Mouse (Mus musculus) G1E (cell line): Measurements from ENCODE around the gene Txndc9. TPM values are rescaled to one million over a fixed set of nuclear protein-coding genes. Genes with fewer than 3 reads are reported as not detected.
A peak's percentile ranks its signal among the peaks of the same experiment; 100 is the strongest.
"Not testable (repeated sequence)": the region's sequence is repeated elsewhere in the genome, so short reads cannot be mapped to it uniquely, and the experiment has no call there.

Experiments used
- ATAC-seq: 2 replicates; pipeline ENCODE4 v1.8.0; 2016; ENCODE audit warnings: mild to moderate bottlenecking; ENCODE audit not compliant: insufficient number of reproducible peaks, poor library complexity, low FRiP score, severe bottlenecking; ENCODE audit errors: extremely low read depth
- DNase-seq: peaks from one replicate; pipeline ENCODE4 v3.0.0; 2012; ENCODE audit warnings: low spot score
- H3K27me3 ChIP-seq: 2 replicates; pipeline ENCODE4 v1.6.1; 2012; ENCODE audit warnings: mild to moderate bottlenecking, low read length, inconsistent platforms; ENCODE audit not compliant: insufficient read depth
- H3K36me3 ChIP-seq: replicated peaks from 2 replicates; pipeline ENCODE3; 2012; ENCODE audit warnings: mild to moderate bottlenecking, inconsistent platforms
- H3K4me1 ChIP-seq: 2 replicates; pipeline ENCODE4 v1.6.1; 2012; ENCODE audit warnings: low read depth, low read length, inconsistent platforms, mixed read lengths; ENCODE audit not compliant: insufficient read depth
- H3K4me3 ChIP-seq: 2 replicates; pipeline ENCODE4 v1.5.1; 2012; ENCODE audit warnings: low read depth, mild to moderate bottlenecking, inconsistent platforms, low read length, moderate library complexity, mixed read lengths
- H3K9me3 ChIP-seq: replicated peaks from 2 replicates; pipeline ENCODE4 v1.6.1; 2012; ENCODE audit warnings: inconsistent platforms
- CTCF ChIP-seq: IDR thresholded peaks from 2 replicates; pipeline ENCODE4 v1.5.1; 2012; ENCODE audit warnings: low read depth, low read length, inconsistent platforms, mixed read lengths
- GATA1 ChIP-seq: IDR thresholded peaks from 2 replicates; pipeline ENCODE4 v1.6.1; 2012; ENCODE audit warnings: borderline replicate concordance, low read length, inconsistent platforms, mixed read lengths
- GATA2 ChIP-seq: IDR thresholded peaks from 2 replicates; pipeline ENCODE4 v1.6.1; 2012; ENCODE audit warnings: low read depth, low read length, inconsistent platforms, borderline replicate concordance
- POLR2AphosphoS5 ChIP-seq: IDR thresholded peaks from 2 replicates; pipeline ENCODE4 v1.6.1; 2012; ENCODE audit warnings: low read depth, low read length, inconsistent platforms; ENCODE audit not compliant: insufficient replicate concordance
- TAL1 ChIP-seq: conservative IDR thresholded peaks from 2 replicates; pipeline ENCODE4 v1.6.1; 2012; ENCODE audit warnings: low read depth, low read length, inconsistent platforms, mixed read lengths
- polyA plus RNA-seq: library from polyadenylated mRNA; stranded (reverse); fragments of >175 nt; gene quantifications from 2 replicates; pipeline ENCODE4 v1.2.3, GENCODE M21; 2012
- total RNA-seq, 2 experiments: library from RNA; stranded (forward) in 1 of 2; stranded (reverse) in 1 of 2; fragments of 200-1000 nt in 1 of 2; fragments of >200 nt in 1 of 2; fragmentation: Nextera tagmentation in 1 of 2; gene quantifications; 2 replicates each; pipeline ENCODE4 v1.2.3; 2014 to 2017

Gene Txndc9
- total and polyA plus RNA-seq, 3 experiments = 6.9 to 120 (median 107) TPM

DNA sequence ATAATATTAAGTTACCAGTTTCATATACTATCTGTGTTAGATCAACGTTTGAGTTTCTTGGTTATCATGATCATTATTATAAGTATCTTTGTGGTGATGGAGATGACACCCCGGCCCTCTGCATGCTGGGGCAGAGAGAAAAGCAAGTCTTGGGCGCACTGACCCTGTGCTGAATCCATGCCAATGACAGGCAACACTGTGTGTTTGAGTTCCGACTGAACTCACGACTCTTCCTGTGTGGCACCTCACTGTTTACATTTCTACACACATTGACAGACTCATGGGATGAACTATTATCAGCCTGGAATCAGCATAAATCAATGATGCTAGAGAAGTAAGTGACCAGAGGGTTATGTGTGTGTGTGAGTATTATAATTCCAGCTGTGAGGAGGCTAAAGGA is 9.8 kb downstream of the Txndc9 start:
- H3K27me3 ChIP-seq = no peaks in the 10 kb centered on the region
- peaks cover 13% of the 10 kb centered on the region for H3K4me1 ChIP-seq
- H3K36me3 ChIP-seq = peaks cover 83% of the 10 kb centered on the region
- H3K4me3 ChIP-seq = no peak overlapping the region
- no peak for ATAC-seq
- H3K9me3 ChIP-seq = no peaks in the 10 kb centered on the region
- DNase-seq = no peak
- TF ChIP-seq GATA2 = no peak

- no peaks in the 10 kb centered on the region for H3K9me3 ChIP-seq
- no peaks in the 10 kb centered on the region; the same call in 1 of the 2 replicates for H3K27me3 ChIP-seq
- TF ChIP-seq TAL1 = no peak
- peak; percentile 52 for TF ChIP-seq CTCF
- TF ChIP-seq POLR2AphosphoS5 = peak; percentile 22; the same call in 1 of the 2 replicates
- no peak for TF ChIP-seq GATA2
- TF ChIP-seq GATA1 = no peak
- DNase-seq (no peak), ATAC-seq (no peak)
- H3K36me3 ChIP-seq = peaks cover 63% of the 10 kb centered on the region
- H3K4me3 ChIP-seq = no peak overlapping the region
- H3K4me1 ChIP-seq = peaks cover 6% of the 10 kb centered on the region; the same call in 1 of the 2 replicates
Measured at GRCm38 (mm10) chr1:37985764-37986323, 11.8 kb downstream of the Txndc9 start.

GRCm38 (mm10) chr1:37984326-37984725 is 13.4 kb downstream of the Txndc9 start:
- H3K4me1 ChIP-seq = peaks cover 6% of the 10 kb centered on the region; the same call in 1 of the 2 replicates
- ATAC-seq = no peak
- H3K9me3 ChIP-seq = no peaks in the 10 kb centered on the region
- H3K27me3 ChIP-seq = no peaks in the 10 kb centered on the region; the same call in 1 of the 2 replicates
- TF ChIP-seq GATA2 (no peak), TAL1 (no peak), GATA1 (no peak)
- DNase-seq = no peak
- peaks cover 51% of the 10 kb centered on the region for H3K36me3 ChIP-seq
- H3K4me3 ChIP-seq = no peak overlapping the region

GRCm38 (mm10) chr1:37977303-37977702 is 20.4 kb downstream of the Txndc9 start:
- ATAC-seq (no peak), DNase-seq (no peak)
- no peak overlapping the region for H3K4me3 ChIP-seq
- TF ChIP-seq CTCF (no peak), GATA2 (no peak), POLR2AphosphoS5 (no peak), TAL1 (no peak), GATA1 (no peak)
- no peaks in the 10 kb centered on the region for H3K36me3 ChIP-seq
- no peaks in the 10 kb centered on the region for H3K9me3 ChIP-seq
- no peaks in the 10 kb centered on the region for H3K4me1 ChIP-seq
- H3K27me3 ChIP-seq = peaks cover 13% of the 10 kb centered on the region

DNA sequence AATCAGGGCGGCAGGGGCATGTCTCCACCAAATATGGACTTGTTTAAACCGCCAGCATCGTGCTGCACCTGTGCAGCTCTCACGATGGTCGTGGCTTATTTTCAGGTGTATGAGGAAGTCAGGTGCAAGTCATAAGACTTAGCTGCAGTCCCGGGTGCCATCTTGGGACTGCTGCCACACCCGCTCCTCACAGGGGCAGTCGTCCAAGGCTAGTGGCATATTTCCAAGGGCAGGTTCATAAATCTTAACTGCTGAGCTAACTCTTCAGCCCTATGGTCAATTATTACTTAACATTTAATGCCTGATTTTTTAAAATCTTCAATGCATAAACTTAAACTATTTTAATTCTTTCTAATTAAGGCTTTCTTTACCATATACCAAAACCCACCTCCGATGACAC is 21.0 kb downstream of the Txndc9 start:
- H3K4me3 ChIP-seq, H3K9me3 ChIP-seq, ATAC-seq, H3K4me1 ChIP-seq, DNase-seq, H3K36me3 ChIP-seq: not testable (repeated sequence)
- H3K27me3 ChIP-seq = peaks cover 14% of the 10 kb centered on the region

- no peaks in the 10 kb centered on the region for H3K4me1 ChIP-seq
- no peak overlapping the region for H3K4me3 ChIP-seq
- TF ChIP-seq TAL1 (no peak), GATA2 (no peak), GATA1 (no peak), CTCF (no peak), POLR2AphosphoS5 (no peak)
- DNase-seq = no peak
- no peaks in the 10 kb centered on the region for H3K36me3 ChIP-seq
- ATAC-seq = no peak
- no peaks in the 10 kb centered on the region for H3K9me3 ChIP-seq
- peaks cover 20% of the 10 kb centered on the region for H3K27me3 ChIP-seq
Measured at GRCm38 (mm10) chr1:37971520-37971919, 26.2 kb downstream of the Txndc9 start.

DNA sequence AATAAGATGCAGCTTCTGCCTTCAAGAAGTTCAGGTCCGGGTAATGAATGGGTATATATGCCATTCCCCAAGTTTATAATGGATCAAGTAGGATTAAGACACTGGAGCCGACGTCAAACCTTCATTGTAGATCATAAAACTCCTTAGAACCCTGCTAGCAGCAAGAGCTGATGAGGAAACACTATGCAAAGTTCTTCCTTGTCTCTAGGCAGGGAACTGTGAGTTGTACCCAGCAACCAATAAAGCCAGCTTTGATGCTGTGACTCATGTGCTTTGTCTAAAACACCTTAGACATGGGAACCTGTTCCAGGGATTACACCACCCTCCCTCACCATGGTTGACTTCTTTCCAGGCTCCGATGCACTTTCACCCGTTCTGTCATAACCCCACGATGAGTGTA is 28.9 kb downstream of the Txndc9 start:
- H3K4me1 ChIP-seq = no peaks in the 10 kb centered on the region
- ATAC-seq (no peak), DNase-seq (no peak)
- no peak for TF ChIP-seq TAL1
- no peak for TF ChIP-seq GATA2
- TF ChIP-seq POLR2AphosphoS5 = no peak
- no peak for TF ChIP-seq CTCF
- no peak for TF ChIP-seq GATA1
- H3K4me3 ChIP-seq = no peak overlapping the region
- no peaks in the 10 kb centered on the region for H3K36me3 ChIP-seq
- H3K27me3 ChIP-seq = peaks cover 16% of the 10 kb centered on the region
- no peaks in the 10 kb centered on the region for H3K9me3 ChIP-seq
